Mouse (Mus musculus) CH12.LX (cell line): ENCODE measurements around the gene Thumpd3. TPM values are rescaled to one million over a fixed set of nuclear protein-coding genes. Genes with fewer than 3 reads are reported as not detected.

Experiments used
- DNase-seq: peaks from one replicate; pipeline ENCODE4 v3.0.0-alpha.2; 2013; ENCODE audit errors: extremely low read depth
- H3K27ac ChIP-seq: 2 replicates; pipeline ENCODE4 v1.5.1; 2012; ENCODE audit warnings: low read depth, mild to moderate bottlenecking, control low read depth, moderate library complexity; ENCODE audit not compliant: insufficient read depth
- H3K27me3 ChIP-seq: replicated peaks from 2 replicates; pipeline ENCODE3; 2012; ENCODE audit warnings: inconsistent platforms
- H3K36me3 ChIP-seq, 2 experiments: replicated peaks in 1 of 2; 2 replicates each; pipeline versions ENCODE3 to v1.6.1; 2012; ENCODE audit warnings: inconsistent platforms in 1 of 2, low read length in 1 of 2, mild to moderate bottlenecking in 1 of 2, mixed read lengths in 1 of 2, moderate library complexity in 1 of 2; ENCODE audit not compliant: control insufficient read depth in 1 of 2, insufficient read depth in 1 of 2
- H3K4me1 ChIP-seq, 2 experiments: 2 replicates each; pipeline ENCODE4 v1.6.1; 2012; ENCODE audit warnings: inconsistent platforms in 1 of 2, moderate library complexity in 1 of 2; ENCODE audit not compliant: insufficient read depth in 2 of 2, control insufficient read depth in 1 of 2
- H3K4me2 ChIP-seq: 2 replicates; pipeline ENCODE4 v1.6.1; 2012; ENCODE audit warnings: low read depth, mild to moderate bottlenecking, control low read depth; ENCODE audit not compliant: poor library complexity, insufficient read depth, severe bottlenecking
- H3K4me3 ChIP-seq, 3 experiments: fragments of 150-350 bp in 1 of 3; sonication (generic) in 1 of 3; replicated peaks in 1 of 3; 2 replicates each; pipeline versions ENCODE3 to v1.5.1; 2011 to 2012; ENCODE audit warnings: low read depth in 2 of 3, low read length in 2 of 3, mild to moderate bottlenecking in 2 of 3, moderate library complexity in 2 of 3, control low read depth in 1 of 3, improper control_type of control experiment in 1 of 3, inconsistent platforms in 1 of 3, mixed read lengths in 1 of 3; ENCODE audit not compliant: poor library complexity in 1 of 3
- H3K79me2 ChIP-seq: replicated peaks from 2 replicates; pipeline ENCODE4 v1.6.1; 2012; ENCODE audit warnings: mild to moderate bottlenecking, moderate library complexity; ENCODE audit not compliant: control insufficient read depth, poor library complexity, insufficient read depth, severe bottlenecking; ENCODE audit errors: extremely low read depth
- H3K9ac ChIP-seq: 2 replicates; pipeline ENCODE4 v1.6.1; 2012; ENCODE audit warnings: low read depth, mild to moderate bottlenecking, control low read depth, moderate library complexity; ENCODE audit not compliant: insufficient read depth
- H3K9me3 ChIP-seq: replicated peaks from 2 replicates; pipeline ENCODE3; 2012; ENCODE audit warnings: low read length, inconsistent platforms, mixed read lengths
- BHLHE40 ChIP-seq: IDR thresholded peaks from 2 replicates; pipeline ENCODE4 v1.6.1; 2011; ENCODE audit warnings: mild to moderate bottlenecking, low read depth, low read length, improper control_type of control experiment
- CHD2 ChIP-seq: IDR thresholded peaks from 2 replicates; pipeline ENCODE4 v1.6.1; 2011; ENCODE audit warnings: low read length, improper control_type of control experiment
- ELF1 ChIP-seq: IDR thresholded peaks from 2 replicates; pipeline ENCODE4 v1.6.1; 2014; ENCODE audit warnings: low read depth, mild to moderate bottlenecking, inconsistent platforms, low read length, improper control_type of control experiment
- EP300 ChIP-seq: IDR thresholded peaks from 2 replicates; pipeline ENCODE4 v1.6.1; 2011; ENCODE audit warnings: low read length, improper control_type of control experiment
- ETS1 ChIP-seq: conservative IDR thresholded peaks from 2 replicates; pipeline ENCODE4 v1.6.1; 2012; ENCODE audit warnings: low read depth, mild to moderate bottlenecking, inconsistent platforms, low read length, improper control_type of control experiment, moderate library complexity
- JUND ChIP-seq: conservative IDR thresholded peaks from 2 replicates; pipeline ENCODE4 v1.6.1; 2011; ENCODE audit warnings: low read depth, low read length, improper control_type of control experiment
- KAT2A ChIP-seq: IDR thresholded peaks from 2 replicates; pipeline ENCODE4 v1.6.1; 2012; ENCODE audit warnings: low read length, improper control_type of control experiment, inconsistent platforms; ENCODE audit not compliant: insufficient replicate concordance
- MEF2A ChIP-seq: IDR thresholded peaks from 2 replicates; pipeline ENCODE4 v1.6.1; 2014; ENCODE audit warnings: low read depth, mild to moderate bottlenecking, inconsistent platforms, low read length, improper control_type of control experiment, borderline replicate concordance
- NRF1 ChIP-seq: IDR thresholded peaks from 2 replicates; pipeline ENCODE4 v1.6.1; 2014; ENCODE audit warnings: low read depth, mild to moderate bottlenecking, inconsistent platforms, low read length, improper control_type of control experiment, moderate library complexity
- POLR2A ChIP-seq: IDR thresholded peaks from 2 replicates; pipeline ENCODE4 v1.6.1; 2011; ENCODE audit warnings: low read depth, mild to moderate bottlenecking, improper control_type of control experiment, low read length
- RCOR1 ChIP-seq: conservative IDR thresholded peaks from 2 replicates; pipeline ENCODE4 v1.6.1; 2012; ENCODE audit warnings: low read depth, mild to moderate bottlenecking, inconsistent platforms, low read length, improper control_type of control experiment
- SMC3 ChIP-seq: IDR thresholded peaks from 2 replicates; pipeline ENCODE4 v1.6.1; 2011; ENCODE audit warnings: low read depth, low read length, improper control_type of control experiment
- ZC3H11A ChIP-seq: IDR thresholded peaks from 2 replicates; pipeline ENCODE4 v1.6.1; 2012; ENCODE audit warnings: low read depth, mild to moderate bottlenecking, inconsistent platforms, low read length, improper control_type of control experiment
- ZMIZ1 ChIP-seq: IDR thresholded peaks from 2 replicates; pipeline ENCODE4 v1.6.1; 2012; ENCODE audit warnings: low read depth, mild to moderate bottlenecking, inconsistent platforms, low read length, improper control_type of control experiment
- dilution Hi-C: fragments of 300-500 bp; cut with MboI; formaldehyde crosslinking; loops from 2 replicates; pipeline ENCODE4 v1.14.3; 2020; ENCODE audit warnings: low sequenced_read_pairs; ENCODE audit not compliant: extremely low pct_unique_long_range_greater_than_20kb, extremely low pct_ligation_motif_present
- in situ Hi-C: fragments of 300-500 bp; cut with MboI; formaldehyde crosslinking; loops from 3 replicates; pipeline ENCODE4 v1.14.3; 2019; ENCODE audit warnings: low sequenced_read_pairs, low pct_ligation_motif_present, low pct_unique_long_range_greater_than_20kb, mixed read lengths
- polyA plus RNA-seq: library from polyadenylated mRNA; unstranded; fragments of >175 nt; gene quantifications from 2 replicates; pipeline ENCODE4 v1.2.1, GENCODE M21; 2012; ENCODE audit warnings: low read depth; ENCODE audit not compliant: insufficient read length
- total RNA-seq, 2 experiments: library from RNA; depleted of rRNA; stranded (reverse); fragments of 300-350 nt in 1 of 2; fragments of >200 nt in 1 of 2; gene quantifications; 2 replicates each; pipeline ENCODE4 v1.2.3; 2012 to 2014

Gene Thumpd3
- total and polyA plus RNA-seq, 3 experiments, result 37.1 to 78.1 (median 69.3) TPM

GRCm38 (mm10) chr6:113052972-113053371 is 6.9 kb downstream of the Thumpd3 start:
- no peak for DNase-seq
- Histone ChIP-seq H3K27ac (no peak overlapping the region), H3K9ac (no peak overlapping the region), H3K9me3 (no peaks in the 10 kb centered on the region), H3K4me3 (no peak overlapping the region), H3K79me2 (peaks cover 11% of the 10 kb centered on the region), H3K27me3 (no peaks in the 10 kb centered on the region), H3K36me3 (peaks cover 43 to 79% of the 10 kb centered on the region in 2 experiments), H3K4me1 (peaks cover 3 to 13% of the 10 kb centered on the region in 2 experiments; a peak in 3 of 4 replicates), H3K4me2 (no peak overlapping the region)
- dilution Hi-C loops (no loop called here), in situ Hi-C loops (no loop called here)
- TF ChIP-seq MEF2A (no peak), ZC3H11A (no peak), ETS1 (no peak), RCOR1 (no peak), KAT2A (no peak), JUND (no peak), CHD2 (no peak), POLR2A (no peak), BHLHE40 (no peak)

GRCm38 (mm10) chr6:113054552-113055107 is 8.6 kb downstream of the Thumpd3 start:
- H3K36me3 ChIP-seq, result peaks cover 41 to 80% of the 10 kb centered on the region in 2 experiments
- in situ Hi-C loops (no loop called here), dilution Hi-C loops (no loop called here)
- no peak for DNase-seq
- TF ChIP-seq ELF1, result no peak
- TF ChIP-seq ZMIZ1, result no peak
- TF ChIP-seq EP300, result no peak
- no peak for TF ChIP-seq SMC3
- TF ChIP-seq MEF2A, result no peak
- TF ChIP-seq NRF1, result no peak
- no peak overlapping the region for H3K27ac ChIP-seq
- H3K9ac ChIP-seq, result no peak overlapping the region
- H3K79me2 ChIP-seq, result peaks cover 2% of the 10 kb centered on the region
- no peaks in the 10 kb centered on the region for H3K9me3 ChIP-seq
- no peak overlapping the region for H3K4me2 ChIP-seq
- no peaks in the 10 kb centered on the region for H3K4me1 ChIP-seq
- no peaks in the 10 kb centered on the region for H3K27me3 ChIP-seq
- no peak overlapping the region for H3K4me3 ChIP-seq
